Mouse (Mus musculus): Measurements from ENCODE around the gene Dip2b.

GRCm38 (mm10) chr15:100190083-100190482, 151.6 kb downstream of the Dip2b start:
- TF ChIP-seq CTCF (IDR thresholded peaks at IDR 0.05; ENCODE audit: control insufficient read depth, insufficient read depth, low read length) (no peak), POLR2A (IDR thresholded peaks at IDR 0.05; ENCODE audit: borderline replicate concordance, control insufficient read depth, low read depth, low read length) (no peak)
